Mouse (Mus musculus) R1 (cell line): Measurements from ENCODE around the gene Gm4847.

Experiments
- DNase-seq: peaks from one replicate; pipeline ENCODE4 v3.0.0-alpha.2; 2018; ENCODE audit warnings: low read depth, low spot score

The Gm4847 gene

DNA sequence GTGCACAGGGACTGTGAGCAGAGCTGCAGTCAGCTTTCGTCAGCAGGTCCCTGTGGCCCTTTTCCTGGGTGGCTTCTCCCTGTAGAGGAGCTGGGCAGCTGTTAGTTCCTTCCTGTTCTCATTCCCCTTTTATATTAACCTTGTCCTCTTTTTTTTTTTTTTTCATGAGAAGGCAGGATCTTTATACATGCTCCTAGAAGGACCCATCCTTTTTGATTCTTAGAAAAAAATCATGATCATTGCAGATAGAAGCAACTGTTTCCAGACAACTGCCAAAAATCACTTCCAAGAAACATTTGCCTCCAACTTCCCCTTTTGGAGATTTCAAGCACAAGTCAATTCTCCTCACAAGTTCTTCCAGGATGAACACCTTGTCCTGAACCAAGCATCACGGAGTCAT lies at the start of gene Gm4847:
Gene Gm4847, minus strand, starts transcription at position 101 of the 400 bp plus-strand sequence.
- no peak for DNase-seq

DNA sequence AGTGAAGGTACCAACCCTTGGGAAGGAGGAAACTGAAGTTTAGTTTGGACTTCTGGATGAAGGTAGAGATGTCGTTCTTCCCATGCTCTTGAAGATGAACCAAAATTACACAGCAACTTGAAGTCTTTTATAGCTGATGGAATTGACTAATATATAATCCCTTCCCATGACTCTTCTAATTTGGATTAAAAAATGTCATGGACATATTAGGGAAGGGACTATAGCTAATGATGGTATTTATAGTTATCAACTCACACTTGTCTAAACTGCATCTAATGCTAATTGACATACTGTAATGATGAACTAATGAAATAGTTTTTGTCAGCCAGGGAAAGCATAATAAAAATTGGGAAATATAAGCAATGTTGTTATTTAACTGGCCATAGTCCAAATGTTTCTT lies 34.3 kb upstream of the Gm4847 start, which contains the start of gene Fmo9:
Gene Fmo9, minus strand, starts transcription at position 101 of the 400 bp plus-strand sequence.
- DNase-seq, result no peak

DNA sequence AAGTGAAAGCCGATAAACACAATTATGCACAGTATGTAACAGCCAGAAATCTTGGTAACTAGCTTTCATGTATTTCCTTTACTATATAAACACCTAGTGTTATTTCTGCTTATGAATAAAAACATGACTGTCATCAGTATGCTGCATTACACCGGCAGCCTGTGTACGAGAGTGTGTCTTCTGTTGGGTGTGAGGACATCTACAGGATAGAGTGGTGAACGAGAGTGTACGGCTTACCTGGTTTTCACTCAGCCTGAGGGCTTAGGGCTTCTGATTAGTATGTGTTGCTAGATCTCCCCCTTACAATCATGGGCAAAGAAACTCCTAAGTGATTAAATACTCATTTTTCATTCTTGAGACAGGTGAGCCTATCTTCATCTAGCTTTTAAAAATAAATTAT lies 21.8 kb upstream of the Gm4847 start:
- no peak for DNase-seq

- no peak for DNase-seq
These were observed 13.3 kb upstream of the Gm4847 start for GRCm38 (mm10) chr1:166660800-166661199.
